Mouse (Mus musculus) C2C12 (cell line): ENCODE data around the gene Olah.

ENCODE experiments used
- CEBPB ChIP-seq: IDR thresholded peaks from one replicate; pipeline ENCODE4 v1.6.1; 2011; ENCODE audit warnings: low read depth, mild to moderate bottlenecking, control low read depth, moderate library complexity
- CTCF ChIP-seq: IDR thresholded peaks from one replicate; pipeline ENCODE4 v1.5.1; 2011; ENCODE audit not compliant: control insufficient read depth, insufficient read depth, insufficient read length
- MAX ChIP-seq: IDR thresholded peaks from one replicate; pipeline ENCODE4 v1.6.1; 2011; ENCODE audit warnings: mild to moderate bottlenecking, control low read depth
- MYOD1 ChIP-seq: IDR thresholded peaks from one replicate; pipeline ENCODE4 v1.6.1; 2011; ENCODE audit warnings: low read depth; ENCODE audit not compliant: control insufficient read depth, insufficient read length
- USF1 ChIP-seq: IDR thresholded peaks from one replicate; pipeline ENCODE4 v1.6.1; 2011; ENCODE audit warnings: low read depth, mild to moderate bottlenecking, control low read depth, moderate library complexity

- TF ChIP-seq CTCF (no peak), CEBPB (no peak), MYOD1 (no peak), MAX (no peak), USF1 (no peak)
Observed at GRCm38 (mm10) chr2:3430956-3431355, 33.9 kb upstream of the Olah start.
